Mouse (Mus musculus) liver, embryonic 12.5 days (tissue): ENCODE results near the gene Olfr353. TPM values are rescaled to one million over a fixed set of nuclear protein-coding genes. Genes with fewer than 3 reads are reported as not detected.

Experiments used
- ATAC-seq: fragments of 200-750 bp; cut with Nextera tagmentation; 2 replicates; pipeline ENCODE4 v1.8.0; 2017; ENCODE audit warnings: moderate number of reproducible peaks, mild to moderate bottlenecking, moderate library complexity
- H3K27ac ChIP-seq: fragments of 300-500 bp; sonication (generic); 2 replicates; pipeline ENCODE4 v1.5.1; 2016; ENCODE audit warnings: mild to moderate bottlenecking
- H3K27me3 ChIP-seq: fragments of 300-500 bp; sonication (generic); replicated peaks from 2 replicates; pipeline ENCODE4 v1.6.1; 2016; ENCODE audit warnings: mild to moderate bottlenecking, moderate library complexity
- H3K36me3 ChIP-seq: fragments of 300-500 bp; sonication (generic); 2 replicates; pipeline ENCODE4 v1.6.1; 2016; ENCODE audit warnings: mild to moderate bottlenecking, moderate library complexity
- H3K4me1 ChIP-seq: fragments of 300-500 bp; sonication (generic); 2 replicates; pipeline ENCODE4 v1.6.1; 2016
- H3K4me2 ChIP-seq: fragments of 300-500 bp; sonication (generic); 2 replicates; pipeline ENCODE4 v1.6.1; 2016; ENCODE audit warnings: mild to moderate bottlenecking, moderate library complexity
- H3K4me3 ChIP-seq: fragments of 300-500 bp; sonication (generic); 2 replicates; pipeline ENCODE4 v1.5.1; 2016; ENCODE audit warnings: mild to moderate bottlenecking, moderate library complexity
- H3K9ac ChIP-seq: fragments of 300-500 bp; sonication (generic); 2 replicates; pipeline ENCODE4 v1.6.1; 2016; ENCODE audit warnings: mild to moderate bottlenecking, moderate library complexity
- H3K9me3 ChIP-seq: fragments of 300-500 bp; sonication (generic); replicated peaks from 2 replicates; pipeline ENCODE4 v1.6.1; 2016; ENCODE audit warnings: mild to moderate bottlenecking, moderate library complexity
- WGBS: fragments of 180-500 bp; shearing (Covaris S2); methylation state at CpG from one replicate; pipeline ENCODE4 v1.1.7; 2016; ENCODE audit not compliant: insufficient replicate concordance; 5-methylcytosine and 5-hydroxymethylcytosine counted together
- polyA plus RNA-seq: library from polyadenylated mRNA; unstranded; fragments of >200 nt; fragmentation: Nextera tagmentation; extraction: Ambion mirVana; gene quantifications from 2 replicates; pipeline ENCODE4 v1.2.1, GENCODE M21; 2016

The Olfr353 gene
- polyA plus RNA-seq, result not detected in 2 replicates

- Histone ChIP-seq H3K9ac (no peak within 1 kb of the TSS), H3K27ac (no peak within 1 kb of the TSS), H3K4me2 (no peak within 1 kb of the TSS), H3K36me3 (no peaks in the 10 kb centered on the region), H3K9me3 (no peaks in the 10 kb centered on the region; the same call in 1 of the 2 replicates), H3K4me3 (no peak within 1 kb of the TSS), H3K27me3 (no peaks in the 10 kb centered on the region), H3K4me1 (no peaks in the 10 kb centered on the region)
- no peak for ATAC-seq
Observed at GRCm38 (mm10) chr2:36892836-36893235, at the start of gene Olfr353. Gene Olfr353 (minus strand): TSS chr2:36892936.

GRCm38 (mm10) chr2:36936821-36937220 is 44.1 kb upstream of the Olfr353 start, which contains the start of gene Olfr356:
Gene Olfr356 (plus strand): TSS chr2:36937121.
- WGBS, result 60% methylated on average over 2 of the region's 2 CpGs
- Histone ChIP-seq H3K36me3 (no peaks in the 10 kb centered on the region), H3K27ac (no peak within 1 kb of the TSS), H3K27me3 (no peaks in the 10 kb centered on the region), H3K9ac (no peak within 1 kb of the TSS), H3K4me1 (no peaks in the 10 kb centered on the region), H3K4me3 (no peak within 1 kb of the TSS), H3K9me3 (no peaks in the 10 kb centered on the region), H3K4me2 (no peak within 1 kb of the TSS)
- no peak for ATAC-seq

- Histone ChIP-seq H3K9ac (no peak within 1 kb of the TSS), H3K4me3 (no peak within 1 kb of the TSS), H3K9me3 (0 out of 2 replicates have a peak, but pooled peaks cover 5% of the 10 kb centered on the region), H3K36me3 (no peaks in the 10 kb centered on the region), H3K27me3 (no peaks in the 10 kb centered on the region), H3K4me1 (no peaks in the 10 kb centered on the region), H3K4me2 (no peak within 1 kb of the TSS), H3K27ac (no peak within 1 kb of the TSS)
- no peak for ATAC-seq
Observed at GRCm38 (mm10) chr2:36928797-36929196, 36.1 kb upstream of the Olfr353 start, which contains the start of gene Olfr355. Gene Olfr355 (minus strand): TSS chr2:36928897.

DNA sequence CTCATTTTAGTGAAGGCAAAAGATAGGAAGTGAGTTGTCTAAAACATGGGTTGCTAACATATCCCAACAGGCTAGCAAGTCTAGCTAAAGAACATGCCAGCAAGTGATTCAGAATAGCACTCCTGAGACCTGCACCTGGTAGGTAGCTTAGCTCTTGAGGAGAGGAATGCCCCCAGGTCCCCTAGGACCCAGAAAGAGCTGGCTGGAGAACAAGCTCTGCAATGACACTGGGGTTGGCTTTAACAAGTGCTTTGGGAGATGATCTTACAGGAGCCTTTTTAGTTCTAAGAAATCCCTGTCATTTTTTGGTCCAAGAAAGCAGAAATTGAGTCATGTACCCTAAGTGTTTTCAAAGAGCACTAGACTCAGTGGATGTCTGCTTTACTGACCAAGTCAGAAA is 12.6 kb upstream of the Olfr353 start, which contains the start of gene Olfr354:
Gene Olfr354, plus strand, starts transcription at position 301 of the 400 bp plus-strand sequence.
- H3K27ac ChIP-seq, result no peak within 1 kb of the TSS
- H3K4me2 ChIP-seq, result no peak within 1 kb of the TSS
- ATAC-seq, result no peak

DNA sequence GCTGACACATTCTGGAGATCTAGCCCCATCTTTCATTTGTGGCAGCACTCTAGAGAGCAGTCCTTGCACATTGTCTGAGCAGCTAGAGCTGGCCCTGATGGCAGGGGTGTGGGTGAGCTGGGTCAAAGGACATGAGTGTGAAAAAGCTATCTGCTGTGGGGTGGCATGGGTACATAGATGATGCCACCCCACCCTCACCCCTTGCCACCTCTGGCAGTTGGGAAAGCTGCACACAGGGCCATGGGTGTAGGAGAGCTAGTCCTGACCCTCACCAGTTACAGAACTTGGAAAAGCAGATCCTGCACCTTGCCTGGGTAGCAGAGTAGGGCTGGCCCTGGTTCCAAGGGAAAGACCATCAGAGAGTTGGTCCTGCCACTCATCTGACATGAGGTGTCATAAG is 4.4 kb upstream of the Olfr353 start:
- no peak for ATAC-seq

More for the DNA sequence above, 12.6 kb upstream of the Olfr353 start, which contains the start of gene Olfr354:
- H3K9me3 ChIP-seq, result 0 out of 2 replicates have a peak, but pooled peaks cover 4% of the 10 kb centered on the region
- no peak within 1 kb of the TSS for H3K9ac ChIP-seq
- H3K27me3 ChIP-seq, result no peaks in the 10 kb centered on the region
- H3K36me3 ChIP-seq, result no peaks in the 10 kb centered on the region
- H3K4me1 ChIP-seq, result no peaks in the 10 kb centered on the region
- no peak within 1 kb of the TSS for H3K4me3 ChIP-seq

GRCm38 (mm10) chr2:36868160-36868559 is 24.6 kb downstream of the Olfr353 start, which contains the start of gene Olfr352:
Gene Olfr352 (plus strand): TSS chr2:36868460.
- no peak within 1 kb of the TSS for H3K27ac ChIP-seq
- H3K9ac ChIP-seq, result no peak within 1 kb of the TSS
- 67% methylated on average over 1 of the region's 1 CpGs for WGBS
- no peak within 1 kb of the TSS for H3K4me3 ChIP-seq
- H3K36me3 ChIP-seq, result no peaks in the 10 kb centered on the region
- no peak for ATAC-seq
- no peaks in the 10 kb centered on the region for H3K9me3 ChIP-seq
- H3K4me2 ChIP-seq, result no peak within 1 kb of the TSS
- H3K27me3 ChIP-seq, result no peaks in the 10 kb centered on the region
- no peaks in the 10 kb centered on the region for H3K4me1 ChIP-seq

More for the DNA sequence above, 4.4 kb upstream of the Olfr353 start:
- no peaks in the 10 kb centered on the region for H3K27me3 ChIP-seq
- H3K36me3 ChIP-seq, result no peaks in the 10 kb centered on the region
- H3K4me2 ChIP-seq, result no peak overlapping the region
- H3K4me3 ChIP-seq, result no peak overlapping the region
- H3K4me1 ChIP-seq, result no peaks in the 10 kb centered on the region
- H3K9me3 ChIP-seq, result no peaks in the 10 kb centered on the region; the same call in 1 of the 2 replicates
- H3K9ac ChIP-seq, result no peak overlapping the region
- no peak overlapping the region for H3K27ac ChIP-seq

GRCm38 (mm10) chr2:36862560-36862959 is 30.2 kb downstream of the Olfr353 start, which contains the start of gene Olfr351:
Gene Olfr351 (minus strand): TSS chr2:36862660.
- no peak within 1 kb of the TSS for H3K4me2 ChIP-seq
- WGBS, result 63% methylated on average over 1 of the region's 1 CpGs
- no peaks in the 10 kb centered on the region for H3K27me3 ChIP-seq
- H3K9me3 ChIP-seq, result 0 out of 2 replicates have a peak, but pooled peaks cover 4% of the 10 kb centered on the region
- no peaks in the 10 kb centered on the region for H3K36me3 ChIP-seq
- no peak within 1 kb of the TSS for H3K9ac ChIP-seq
- no peak within 1 kb of the TSS for H3K4me3 ChIP-seq
- no peak within 1 kb of the TSS for H3K27ac ChIP-seq
- no peaks in the 10 kb centered on the region for H3K4me1 ChIP-seq
- ATAC-seq, result no peak

GRCm38 (mm10) chr2:36846010-36846409 is 46.7 kb downstream of the Olfr353 start, which contains the start of gene Olfr350:
Gene Olfr350 (plus strand): TSS chr2:36846310.
- Histone ChIP-seq H3K4me3 (no peak within 1 kb of the TSS), H3K4me2 (no peak within 1 kb of the TSS), H3K9me3 (peaks cover 6% of the 10 kb centered on the region; the same call in 1 of the 2 replicates), H3K27ac (no peak within 1 kb of the TSS), H3K9ac (no peak within 1 kb of the TSS), H3K4me1 (no peaks in the 10 kb centered on the region), H3K36me3 (no peaks in the 10 kb centered on the region), H3K27me3 (no peaks in the 10 kb centered on the region)
- WGBS, result 58% methylated on average over 1 of the region's 1 CpGs
- no peak for ATAC-seq

Other genes starting within 250 kb of the Olfr353 start
- gene Olfr346, start 207.1 kb downstream of the Olfr353 start, polyA plus RNA-seq, result not detected in 2 replicates
- not detected in 2 replicates for gene Olfr347, start 161.0 kb downstream of the Olfr353 start, polyA plus RNA-seq
- gene Olfr348, start 108.7 kb downstream of the Olfr353 start, polyA plus RNA-seq, result not detected in 2 replicates
- not detected in 2 replicates for gene Olfr50, start 102.4 kb downstream of the Olfr353 start, polyA plus RNA-seq
- not detected in 2 replicates for gene Olfr3, start 75.9 kb downstream of the Olfr353 start, polyA plus RNA-seq
- not detected in 2 replicates for gene Olfr350, start 46.6 kb downstream of the Olfr353 start, polyA plus RNA-seq
- gene Olfr351, start 30.3 kb downstream of the Olfr353 start, polyA plus RNA-seq, result not detected in 2 replicates
- not detected in 2 replicates for gene Olfr352, start 24.5 kb downstream of the Olfr353 start, polyA plus RNA-seq
- not detected in 2 replicates for gene Olfr354, start 12.7 kb upstream of the Olfr353 start, polyA plus RNA-seq
- not detected in 2 replicates for gene Olfr355, start 36.0 kb upstream of the Olfr353 start, polyA plus RNA-seq
- gene Olfr356, start 44.2 kb upstream of the Olfr353 start, polyA plus RNA-seq, result not detected in 2 replicates
- not detected in 2 replicates for gene Olfr357, start 100.9 kb upstream of the Olfr353 start, polyA plus RNA-seq
- gene Olfr358, start 116.4 kb upstream of the Olfr353 start, polyA plus RNA-seq, result not detected in 2 replicates
- gene Olfr360, start 172.8 kb upstream of the Olfr353 start, polyA plus RNA-seq, result not detected in 2 replicates
- not detected in 2 replicates for gene Olfr361, start 196.4 kb upstream of the Olfr353 start, polyA plus RNA-seq
- gene Olfr362, start 225.0 kb upstream of the Olfr353 start, polyA plus RNA-seq, result not detected in 2 replicates
- not detected in 2 replicates for gene Olfr364-ps1, start 246.4 kb upstream of the Olfr353 start, polyA plus RNA-seq